Mouse (Mus musculus) induced T-regulatory cell, adult 2 months (primary cell): Measurements from ENCODE around the gene Ints11.

Experiments
- DNase-seq: peaks from one replicate; pipeline ENCODE4 v3.0.0-alpha.2; 2012; ENCODE audit warnings: low read depth

Gene Ints11

GRCm38 (mm10) chr4:155869317-155870033 is at the start of gene Ints11, which contains the start of gene Cptp:
Ints11 (plus strand) TSS chr4:155869546.
Cptp (minus strand) TSS chr4:155869440.
- DNase-seq: peak; percentile 97

GRCm38 (mm10) chr4:155821025-155821424 is 48.3 kb upstream of the Ints11 start:
- peak; percentile 67 for DNase-seq

- no peak for DNase-seq
These were observed 45.9 kb upstream of the Ints11 start for GRCm38 (mm10) chr4:155823443-155823842.

GRCm38 (mm10) chr4:155829866-155830265 is 39.5 kb upstream of the Ints11 start:
- DNase-seq: no peak

- DNase-seq: peak; percentile 40
These were observed 38.8 kb upstream of the Ints11 start for GRCm38 (mm10) chr4:155830596-155830995.

GRCm38 (mm10) chr4:155831205-155831766 is 38.1 kb upstream of the Ints11 start, which contains the start of gene Aurkaip1:
Aurkaip1 (plus strand) TSS chr4:155831272.
- peak; percentile 96 for DNase-seq

GRCm38 (mm10) chr4:155831831-155832230 is 37.5 kb upstream of the Ints11 start:
- DNase-seq: no peak

GRCm38 (mm10) chr4:155832321-155832720 is 37.0 kb upstream of the Ints11 start:
- DNase-seq: no peak

GRCm38 (mm10) chr4:155833234-155833633 is 36.1 kb upstream of the Ints11 start:
- no peak for DNase-seq

- DNase-seq: peak; percentile 85
These were observed 35.5 kb upstream of the Ints11 start for GRCm38 (mm10) chr4:155833836-155834235.

- no peak for DNase-seq
These were observed 31.8 kb upstream of the Ints11 start for GRCm38 (mm10) chr4:155837404-155838010.

- no peak for DNase-seq
These were observed 30.9 kb upstream of the Ints11 start for GRCm38 (mm10) chr4:155838187-155839153.

GRCm38 (mm10) chr4:155839483-155839910 is 29.8 kb upstream of the Ints11 start, which contains the start of gene Mxra8:
Mxra8 (plus strand) TSS chr4:155839680.
- DNase-seq: no peak

- peak; percentile 40 for DNase-seq
These were observed 29.0 kb upstream of the Ints11 start for GRCm38 (mm10) chr4:155840076-155841002.

GRCm38 (mm10) chr4:155841003-155841454 is 28.3 kb upstream of the Ints11 start:
- peak; percentile 91 for DNase-seq

- DNase-seq: no peak
These were observed 27.6 kb upstream of the Ints11 start for GRCm38 (mm10) chr4:155841651-155842270.

- no peak for DNase-seq
These were observed 26.1 kb upstream of the Ints11 start for GRCm38 (mm10) chr4:155843231-155843630.

GRCm38 (mm10) chr4:155846871-155847578 is 22.3 kb upstream of the Ints11 start, which contains the start of gene Dvl1:
Dvl1 (plus strand) TSS chr4:155847402.
- peak; percentile 93 for DNase-seq
